Comparison of ENCODE assay signal across 8 mouse cellular contexts in genomic region chr1:171504586-171504985, GRCm38 (mm10). TPM values are rescaled to one million over a fixed set of nuclear protein-coding genes. Genes with fewer than 3 reads are reported as not detected.
DNase-seq lines count a peak whose midpoint lies in the region; ATAC-seq and TF ChIP-seq lines count a peak whose summit lies in the region.

No protein-coding gene starts in this region.

- no peak for TF ChIP-seq POLR2A in ES-Bruce4 (IDR thresholded peaks at IDR 0.05; ENCODE audit: insufficient read depth, low read length)

- intact Hi-C loops in heart, postnatal 25 days (cut with DNase I): loop anchor here (2.0 to 10.0 kb wide), 3 partner anchors 62 to 470 kb away; no protein-coding TSS in a partner anchor

- H3K27me3 ChIP-seq in heart, embryonic 11.5 days (ENCODE audit: control insufficient read depth, insufficient read depth, low read length): no peaks in the 10 kb centered on the region
- H3K27me3 ChIP-seq in ES-Bruce4 (ENCODE audit: control insufficient read depth, insufficient read depth, low read length, poor library complexity, severe bottlenecking): no peaks in the 10 kb centered on the region
- no peaks in the 10 kb centered on the region for H3K27me3 ChIP-seq in heart, postnatal 0 days (ENCODE audit: control insufficient read depth, insufficient read depth, low read length)
- no peaks in the 10 kb centered on the region for H3K27me3 ChIP-seq in midbrain, embryonic 10.5 days (ENCODE audit: low read depth, poor library complexity, severe bottlenecking)

- ATAC-seq in heart, embryonic 11.5 days (replicated peaks; ENCODE audit: insufficient number of reproducible peaks, low FRiP score, low TSS enrichment): no peak
- ATAC-seq in heart, postnatal 0 days (ENCODE audit: insufficient read depth, low read depth): no peak

- H3K4me2 ChIP-seq in heart, embryonic 11.5 days: peak overlapping the region; percentile 69
- peak overlapping the region; percentile 71 for H3K4me2 ChIP-seq in heart, postnatal 0 days (ENCODE audit: low read depth, low read length)

- WGBS in heart, embryonic 11.5 days (ENCODE audit: insufficient replicate concordance): 76% methylated on average over 4 of the region's 4 CpGs
- WGBS in heart, postnatal 0 days: 81% methylated on average over 4 of the region's 4 CpGs
- 81% methylated on average over 4 of the region's 4 CpGs for WGBS in midbrain, embryonic 10.5 days

- DNase-seq in heart, postnatal 25 days (ENCODE audit: low spot score): no peak
- DNase-seq in heart, postnatal 0 days (ENCODE audit: low spot score): no peak
- DNase-seq in midbrain, embryonic 10.5 days (ENCODE audit: low spot score): no peak
- no peak for DNase-seq in layer of hippocampus, adult 9-10 months (ENCODE audit: low spot score)
- no peak for DNase-seq in layer of hippocampus, postnatal 10 days (ENCODE audit: low spot score in 2 of 2)
- no peak for DNase-seq in gastrocnemius, adult 18-20 months (ENCODE audit: low spot score)

- H3K36me3 ChIP-seq in heart, embryonic 11.5 days (ENCODE audit: control insufficient read depth, insufficient read depth, low read length): no peaks in the 10 kb centered on the region
- no peaks in the 10 kb centered on the region for H3K36me3 ChIP-seq in ES-Bruce4 (ENCODE audit: control insufficient read depth, insufficient read depth, low read length, poor library complexity, severe bottlenecking)
- H3K36me3 ChIP-seq in heart, postnatal 0 days (replicated peaks; ENCODE audit: control insufficient read depth, insufficient read depth, low read length): no peaks in the 10 kb centered on the region
- peaks cover 6% of the 10 kb centered on the region; the same call in 1 of the 2 replicates for H3K36me3 ChIP-seq in midbrain, embryonic 10.5 days

- H3K27ac ChIP-seq in heart, embryonic 11.5 days (ENCODE audit: low read depth, low read length): no peak overlapping the region
- H3K27ac ChIP-seq in ES-Bruce4 (ENCODE audit: insufficient read depth, low read length): no peak overlapping the region
- H3K27ac ChIP-seq in heart, postnatal 0 days (ENCODE audit: low read depth): no peak overlapping the region
- H3K27ac ChIP-seq in midbrain, embryonic 10.5 days (replicated peaks): 0 out of 2 replicates have a peak overlapping the region, but pooled peaks have one; percentile 4

- no peak for TF ChIP-seq EP300 in ES-Bruce4 (IDR thresholded peaks at IDR 0.05; ENCODE audit: insufficient read depth, low read depth, low read length)
- TF ChIP-seq EP300 in heart, postnatal 0 days (IDR thresholded peaks at IDR 0.05; ENCODE audit: low read depth): no peak

- no peaks in the 10 kb centered on the region for H3K9me3 ChIP-seq in heart, embryonic 11.5 days (replicated peaks; ENCODE audit: control insufficient read depth, low read length)
- H3K9me3 ChIP-seq in ES-Bruce4 (replicated peaks; ENCODE audit: control insufficient read depth, insufficient read depth, low read length, poor library complexity, severe bottlenecking): no peaks in the 10 kb centered on the region
- no peaks in the 10 kb centered on the region for H3K9me3 ChIP-seq in heart, postnatal 0 days (replicated peaks; ENCODE audit: control insufficient read depth, low read length)
- H3K9me3 ChIP-seq in midbrain, embryonic 10.5 days (replicated peaks): no peaks in the 10 kb centered on the region

- H3K4me3 ChIP-seq in heart, embryonic 11.5 days (ENCODE audit: low read depth, low read length): peak overlapping the region; percentile 8; the same call in 1 of the 2 replicates
- no peak overlapping the region for H3K4me3 ChIP-seq in ES-Bruce4 (ENCODE audit: low read depth, low read length)
- H3K4me3 ChIP-seq in heart, postnatal 0 days (ENCODE audit: low read depth, low read length): peak overlapping the region; percentile 76
- peak overlapping the region; percentile 69 for H3K4me3 ChIP-seq in midbrain, embryonic 10.5 days

- no peak for TF ChIP-seq CTCF in ES-Bruce4 (IDR thresholded peaks at IDR 0.05; ENCODE audit: low read depth, low read length)
- TF ChIP-seq CTCF in heart, postnatal 0 days (IDR thresholded peaks at IDR 0.05; ENCODE audit: low read depth): no peak

- no peak overlapping the region for H3K9ac ChIP-seq in heart, embryonic 11.5 days (ENCODE audit: low read depth, low read length)
- H3K9ac ChIP-seq in ES-Bruce4 (ENCODE audit: low read depth, poor library complexity, severe bottlenecking): peak overlapping the region; percentile 44; the same call in 1 of the 2 replicates
- no peak overlapping the region for H3K9ac ChIP-seq in heart, postnatal 0 days (replicated peaks; ENCODE audit: low read depth, low read length)

- no peaks in the 10 kb centered on the region for H3K4me1 ChIP-seq in heart, embryonic 11.5 days (ENCODE audit: control insufficient read depth, insufficient read depth, low read length)
- H3K4me1 ChIP-seq in ES-Bruce4 (ENCODE audit: control insufficient read depth, insufficient read depth, low read length): peaks cover 3% of the 10 kb centered on the region
- H3K4me1 ChIP-seq in heart, postnatal 0 days (ENCODE audit: control insufficient read depth, insufficient read depth): no peaks in the 10 kb centered on the region
- H3K4me1 ChIP-seq in midbrain, embryonic 10.5 days: peaks cover 13% of the 10 kb centered on the region

RNA-seq across cellular contexts. Expression of gene Alyref2, which starts 1.3 kb away (rescaled TPM):
- 12.3 and 12.7 TPM in 2 replicates for polyA plus RNA-seq in heart, embryonic 11.5 days (2014; fragmentation: Nextera tagmentation; extraction: Ambion mirVana)
- total RNA-seq in heart, postnatal 25 days (2021): 1 to 10 TPM; 2.4 to 3.3 TPM
- polyA plus RNA-seq in ES-Bruce4 (2011; ENCODE audit: insufficient read depth, insufficient read length, low read depth, missing spikeins): 4.7 and 5.2 TPM in 2 replicates
- 8.0 and 10.0 TPM in 2 replicates for total RNA-seq in heart, postnatal 0 days (2014; rRNA removed; ENCODE audit: low replicate concordance)
- polyA plus RNA-seq in heart, postnatal 0 days (2015; fragmentation: Nextera tagmentation; extraction: Ambion mirVana): 13.5 and 14.6 TPM in 2 replicates
- polyA plus RNA-seq in midbrain, embryonic 10.5 days (2016; fragmentation: Nextera tagmentation; extraction: Ambion mirVana): 10.5 and 13.6 TPM in 2 replicates
- total RNA-seq in layer of hippocampus, postnatal 10 days (2021): 1 to 10 TPM; 8.5 to 9.0 TPM
- 1 to 10 TPM; 1.3 to 1.4 TPM for total RNA-seq in gastrocnemius, adult 18-20 months (2021)

RNA-seq across cellular contexts. Expression of gene Itln1, which starts 30.5 kb away (rescaled TPM):
- polyA plus RNA-seq in heart, embryonic 11.5 days (2014; fragmentation: Nextera tagmentation; extraction: Ambion mirVana): not detected in 2 replicates
- total RNA-seq in heart, postnatal 25 days (2021): not detected
- polyA plus RNA-seq in ES-Bruce4 (2011; ENCODE audit: insufficient read depth, insufficient read length, low read depth, missing spikeins): not detected in 2 replicates
- total RNA-seq in heart, postnatal 0 days (2014; rRNA removed; ENCODE audit: low replicate concordance): not detected in 2 replicates
- polyA plus RNA-seq in heart, postnatal 0 days (2015; fragmentation: Nextera tagmentation; extraction: Ambion mirVana): not detected in 2 replicates
- not detected in 2 replicates for polyA plus RNA-seq in midbrain, embryonic 10.5 days (2016; fragmentation: Nextera tagmentation; extraction: Ambion mirVana)
- not detected for total RNA-seq in layer of hippocampus, postnatal 10 days (2021)
- not detected for total RNA-seq in gastrocnemius, adult 18-20 months (2021)

RNA-seq across cellular contexts. Expression of gene Cd244a, which starts 54.4 kb away (rescaled TPM):
- not detected in 2 replicates for polyA plus RNA-seq in heart, embryonic 11.5 days (2014; fragmentation: Nextera tagmentation; extraction: Ambion mirVana)
- under 1 TPM; 0.25 to 0.44 TPM for total RNA-seq in heart, postnatal 25 days (2021)
- not detected in 2 replicates for polyA plus RNA-seq in ES-Bruce4 (2011; ENCODE audit: insufficient read depth, insufficient read length, low read depth, missing spikeins)
- total RNA-seq in heart, postnatal 0 days (2014; rRNA removed; ENCODE audit: low replicate concordance): 1.0 and 4.0 TPM in 2 replicates
- polyA plus RNA-seq in heart, postnatal 0 days (2015; fragmentation: Nextera tagmentation; extraction: Ambion mirVana): 0.16 and 0.33 TPM in 2 replicates
- 0.06 TPM in 1 of 2 replicates, not detected in the other for polyA plus RNA-seq in midbrain, embryonic 10.5 days (2016; fragmentation: Nextera tagmentation; extraction: Ambion mirVana)
- not detected for total RNA-seq in layer of hippocampus, postnatal 10 days (2021)
- under 1 TPM in 1 of 2 experiments, not detected in 1; 0.09 TPM for total RNA-seq in gastrocnemius, adult 18-20 months (2021)
